Mouse (Mus musculus) embryonic facial prominence, embryonic 11.5 days (tissue): ENCODE results near the gene Cntfr. TPM values are rescaled to one million over a fixed set of nuclear protein-coding genes. Genes with fewer than 3 reads are reported as not detected.
"Not testable (repeated sequence)": the region's sequence is repeated elsewhere in the genome, so short reads cannot be mapped to it uniquely, and the experiment has no call there.

Experiments
- ATAC-seq: fragments of 200-750 bp; cut with Nextera tagmentation; replicated peaks from 2 replicates; pipeline ENCODE4 v1.8.0; 2017; ENCODE audit warnings: low read depth; ENCODE audit not compliant: insufficient number of reproducible peaks, low FRiP score, low TSS enrichment
- DNase-seq: peaks from one replicate; pipeline ENCODE4 v3.0.0-alpha.2; 2015; ENCODE audit warnings: low spot score
- H3K27ac ChIP-seq: fragments of 300-500 bp; sonication (generic); replicated peaks from 2 replicates; pipeline ENCODE4 v1.5.1; 2014; ENCODE audit warnings: mild to moderate bottlenecking, low read depth, low read length, control low read depth
- H3K27me3 ChIP-seq: fragments of 300-500 bp; sonication (generic); 2 replicates; pipeline ENCODE4 v1.6.1; 2014; ENCODE audit warnings: mild to moderate bottlenecking, low read length, moderate library complexity, mixed read lengths; ENCODE audit not compliant: control insufficient read depth, insufficient read depth
- H3K36me3 ChIP-seq: fragments of 300-500 bp; sonication (generic); replicated peaks from 2 replicates; pipeline ENCODE4 v1.6.1; 2014; ENCODE audit warnings: low read depth, mild to moderate bottlenecking, low read length, moderate library complexity, mixed read lengths; ENCODE audit not compliant: control insufficient read depth, insufficient read depth
- H3K4me1 ChIP-seq: fragments of 300-500 bp; sonication (generic); 2 replicates; pipeline ENCODE4 v1.6.1; 2014; ENCODE audit warnings: low read length, mixed read lengths; ENCODE audit not compliant: control insufficient read depth, insufficient read depth
- H3K4me2 ChIP-seq: fragments of 300-500 bp; sonication (generic); 2 replicates; pipeline ENCODE4 v1.6.1; 2014; ENCODE audit warnings: low read depth, mild to moderate bottlenecking, control low read depth, low read length, moderate library complexity
- H3K4me3 ChIP-seq: fragments of 300-500 bp; sonication (generic); 2 replicates; pipeline ENCODE4 v1.5.1; 2014; ENCODE audit warnings: low read depth, low read length, control low read depth
- H3K9ac ChIP-seq: fragments of 300-500 bp; sonication (generic); replicated peaks from 2 replicates; pipeline ENCODE4 v1.6.1; 2014; ENCODE audit warnings: mild to moderate bottlenecking, control low read depth, low read length
- H3K9me3 ChIP-seq: fragments of 300-500 bp; sonication (generic); replicated peaks from 2 replicates; pipeline ENCODE4 v1.6.1; 2016; ENCODE audit warnings: mild to moderate bottlenecking, low read length, inconsistent platforms, mixed read lengths; ENCODE audit not compliant: control insufficient read depth
- WGBS: fragments of 180-500 bp; shearing (Covaris S2); extraction: QIAGEN DNeasy Blood & Tissue Kit; methylation state at CpG from one replicate; pipeline ENCODE4 v1.1.7; 2014; 5-methylcytosine and 5-hydroxymethylcytosine counted together
- polyA plus RNA-seq: library from polyadenylated mRNA; unstranded; fragments of >200 nt; fragmentation: Nextera tagmentation; extraction: Ambion mirVana; gene quantifications from 2 replicates; pipeline ENCODE4 v1.2.1, GENCODE M21; 2014

The Cntfr gene
- polyA plus RNA-seq, 1 experiment from 2014 or later, result 8.8 TPM

GRCm38 (mm10) chr4:41693511-41693910 lies 3.4 kb downstream of the Cntfr start:
- not testable (repeated sequence) for H3K27ac ChIP-seq, H3K9me3 ChIP-seq, ATAC-seq, DNase-seq, H3K9ac ChIP-seq, H3K27me3 ChIP-seq, H3K36me3 ChIP-seq, H3K4me3 ChIP-seq, H3K4me1 ChIP-seq
- H3K4me2 ChIP-seq, result peak overlapping the region; percentile 3; the same call in 1 of the 2 replicates
- WGBS, result 11% methylated on average over 4 of the region's 4 CpGs

GRCm38 (mm10) chr4:41690014-41690413 lies 6.9 kb downstream of the Cntfr start:
- H3K36me3 ChIP-seq, H3K27ac ChIP-seq, H3K9ac ChIP-seq, H3K4me1 ChIP-seq, H3K9me3 ChIP-seq, H3K4me3 ChIP-seq, DNase-seq, H3K4me2 ChIP-seq, ATAC-seq, H3K27me3 ChIP-seq: not testable (repeated sequence)
- WGBS, result no CpG with 5 or more reads among the region's 4 CpGs

GRCm38 (mm10) chr4:41688562-41688961 lies 8.3 kb downstream of the Cntfr start:
- not testable (repeated sequence) for H3K9me3 ChIP-seq, H3K4me2 ChIP-seq, ATAC-seq, H3K4me1 ChIP-seq, H3K36me3 ChIP-seq, H3K9ac ChIP-seq, H3K27ac ChIP-seq, DNase-seq, H3K27me3 ChIP-seq, H3K4me3 ChIP-seq
- WGBS, result 44% methylated on average over 1 of the region's 1 CpGs

GRCm38 (mm10) chr4:41685882-41686492 lies 10.9 kb downstream of the Cntfr start:
- not testable (repeated sequence) for H3K27me3 ChIP-seq, H3K9me3 ChIP-seq, H3K36me3 ChIP-seq, H3K9ac ChIP-seq, H3K4me3 ChIP-seq, H3K27ac ChIP-seq, H3K4me2 ChIP-seq, DNase-seq, H3K4me1 ChIP-seq
- WGBS, result 40% methylated on average over 6 of the region's 10 CpGs
- 0 out of 2 replicates have a peak, but pooled peaks have one; percentile 10 for ATAC-seq

- not testable (repeated sequence) for H3K36me3 ChIP-seq, H3K27me3 ChIP-seq, H3K27ac ChIP-seq, H3K4me2 ChIP-seq, ATAC-seq, DNase-seq, H3K9ac ChIP-seq, H3K4me1 ChIP-seq, H3K9me3 ChIP-seq, H3K4me3 ChIP-seq
- 3% methylated on average over 10 of the region's 14 CpGs for WGBS
These were observed 11.9 kb downstream of the Cntfr start for GRCm38 (mm10) chr4:41684931-41685453.

- H3K9me3 ChIP-seq, H3K4me2 ChIP-seq, H3K36me3 ChIP-seq, H3K4me1 ChIP-seq, DNase-seq, H3K27me3 ChIP-seq, H3K9ac ChIP-seq, H3K4me3 ChIP-seq: not testable (repeated sequence)
- 0 out of 2 replicates have a peak overlapping the region, but pooled peaks have one; percentile 13 for H3K27ac ChIP-seq
- peak; percentile 46 for ATAC-seq
- 2% methylated on average over 22 of the region's 27 CpGs for WGBS
These were observed 12.6 kb downstream of the Cntfr start for GRCm38 (mm10) chr4:41684131-41684930.

- DNase-seq, ATAC-seq, H3K4me3 ChIP-seq, H3K4me1 ChIP-seq, H3K4me2 ChIP-seq, H3K27me3 ChIP-seq, H3K9me3 ChIP-seq, H3K9ac ChIP-seq, H3K36me3 ChIP-seq, H3K27ac ChIP-seq: not testable (repeated sequence)
- 0% methylated on average over 2 of the region's 27 CpGs for WGBS
These were observed 13.6 kb downstream of the Cntfr start for GRCm38 (mm10) chr4:41683303-41683702.

GRCm38 (mm10) chr4:41682789-41683188 lies 14.1 kb downstream of the Cntfr start:
- Histone ChIP-seq H3K4me1 (peaks cover 7% of the 10 kb centered on the region), H3K27me3 (no peaks in the 10 kb centered on the region), H3K9ac (no peak overlapping the region; the same call in 1 of the 2 replicates), H3K4me2 (no peak overlapping the region), H3K4me3 (peak overlapping the region; percentile 5; the same call in 1 of the 2 replicates), H3K9me3 (no peaks in the 10 kb centered on the region), H3K36me3 (no peaks in the 10 kb centered on the region; the same call in 1 of the 2 replicates), H3K27ac (no peak overlapping the region; the same call in 1 of the 2 replicates)
- ATAC-seq (no peak), DNase-seq (no peak)
- 19% methylated on average over 6 of the region's 6 CpGs for WGBS
